ENCODE assay signal across 15 mouse cellular contexts in the genomic region with DNA sequence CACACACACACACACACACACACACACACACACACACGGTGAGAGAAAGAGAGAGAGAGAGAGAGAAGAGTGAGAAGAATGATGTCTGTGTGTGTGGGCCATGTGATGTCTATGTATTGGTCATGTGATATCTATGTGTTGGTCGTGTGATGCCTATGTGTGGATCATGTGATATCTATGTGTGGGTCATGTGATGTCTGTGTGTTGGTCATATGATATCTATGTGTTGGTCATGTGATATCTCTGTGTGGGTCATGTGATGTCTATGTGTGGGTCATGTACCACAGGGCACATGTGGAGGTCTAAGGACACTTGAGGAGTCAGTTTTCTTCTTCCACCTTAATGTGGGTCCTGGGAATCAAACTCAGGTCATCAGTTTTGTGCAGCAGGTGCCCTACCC.
"Had no signal": no experiment of that assay in that cellular context is flagged by ENCODE, and none has a peak within 500 bp of the region (broad histone marks: within the 10 kb centered on the region; RNA-seq: fewer than 3 reads in every experiment).

No protein-coding gene starts in this region.

- H3K9ac ChIP-seq: neural tube, embryonic 15.5 days; stomach, embryonic 15.5 days had no signal

- H3K4me3 ChIP-seq: neural tube, embryonic 15.5 days; stomach, embryonic 15.5 days had no signal

- H3K4me2 ChIP-seq: neural tube, embryonic 15.5 days; stomach, embryonic 15.5 days had no signal

- H3K36me3 ChIP-seq: neural tube, embryonic 15.5 days; stomach, embryonic 15.5 days had no signal

- H3K27me3 ChIP-seq: neural tube, embryonic 15.5 days; stomach, embryonic 15.5 days had no signal

- H3K27ac ChIP-seq: neural tube, embryonic 15.5 days; stomach, embryonic 15.5 days; stomach, postnatal 0 days had no signal

- H3K9me3 ChIP-seq: neural tube, embryonic 15.5 days; stomach, embryonic 15.5 days had no signal

- DNase-seq: retina, postnatal 1 day; right cerebral cortex, adult 18-20 months; right cerebral cortex, postnatal 14 days; right cerebral cortex, postnatal 25 days; right cerebral cortex, postnatal 4 days; spleen, adult 18-20 months; thymus, adult 18-20 months; thymus, adult 2 months; thymus, postnatal 14 days; thymus, postnatal 25 days; thymus, postnatal 36 days; thymus, postnatal 4 days had no signal
